Mouse (Mus musculus) ES-E14 (cell line): ENCODE measurements around the gene Rfx4. TPM values are rescaled to one million over a fixed set of nuclear protein-coding genes. Genes with fewer than 3 reads are reported as not detected.

Source experiments
- DNase-seq: peaks from one replicate; pipeline ENCODE4 v3.0.0-alpha.2; 2013; ENCODE audit warnings: low read depth, low spot score
- H3K27ac ChIP-seq: 2 replicates; pipeline ENCODE4 v1.5.1; 2012; ENCODE audit warnings: low read depth, mild to moderate bottlenecking, low read length, moderate library complexity, mixed read lengths; ENCODE audit not compliant: poor library complexity, insufficient read depth, severe bottlenecking
- H3K36me3 ChIP-seq: 2 replicates; pipeline ENCODE4 v1.6.1; 2012; ENCODE audit warnings: mild to moderate bottlenecking, low read length, moderate library complexity, mixed read lengths; ENCODE audit not compliant: control insufficient read depth, poor library complexity, insufficient read depth, severe bottlenecking
- H3K4me1 ChIP-seq, 2 experiments: fragments of 150-350 bp in 1 of 2; sonication (generic) in 1 of 2; 2 replicates each; pipeline ENCODE4 v1.6.1; 2012; ENCODE audit warnings: low read length in 2 of 2, mild to moderate bottlenecking in 1 of 2, mixed read lengths in 1 of 2; ENCODE audit not compliant: control insufficient read depth in 2 of 2, insufficient read depth in 2 of 2, poor library complexity in 1 of 2
- H3K4me3 ChIP-seq, 2 experiments: fragments of 150-350 bp in 1 of 2; sonication (generic) in 1 of 2; 2 replicates each; pipeline ENCODE4 v1.5.1; 2012; ENCODE audit warnings: low read length in 2 of 2, low read depth in 1 of 2, mild to moderate bottlenecking in 1 of 2, mixed read lengths in 1 of 2; ENCODE audit not compliant: insufficient read depth in 1 of 2, poor library complexity in 1 of 2, severe bottlenecking in 1 of 2
- H3K9ac ChIP-seq: 2 replicates; pipeline ENCODE4 v1.6.1; 2012; ENCODE audit warnings: low read depth, mild to moderate bottlenecking, low read length, mixed read lengths; ENCODE audit not compliant: poor library complexity, insufficient read depth, severe bottlenecking
- H3K9me3 ChIP-seq: fragments of 150-350 bp; sonication (generic); 2 replicates; pipeline ENCODE4 v1.6.1; 2012; ENCODE audit warnings: low read depth, mild to moderate bottlenecking, low read length; ENCODE audit not compliant: control insufficient read depth, insufficient read depth
- CHD2 ChIP-seq: IDR thresholded peaks from 2 replicates; pipeline ENCODE4 v1.6.1; 2014; ENCODE audit warnings: mild to moderate bottlenecking, low read depth, low read length, inconsistent platforms
- HCFC1 ChIP-seq: IDR thresholded peaks from 2 replicates; pipeline ENCODE4 v1.6.1; 2012; ENCODE audit warnings: low read length, inconsistent platforms, borderline replicate concordance; ENCODE audit not compliant: insufficient read depth
- MAFK ChIP-seq: IDR thresholded peaks from 2 replicates; pipeline ENCODE4 v1.6.1; 2014; ENCODE audit warnings: mild to moderate bottlenecking, low read depth, low read length, inconsistent platforms; ENCODE audit not compliant: insufficient read depth
- ZC3H11A ChIP-seq: IDR thresholded peaks from 2 replicates; pipeline ENCODE4 v1.6.1; 2012; ENCODE audit warnings: low read depth, mild to moderate bottlenecking, inconsistent platforms, low read length, borderline replicate concordance
- ZNF384 ChIP-seq: IDR thresholded peaks from 2 replicates; pipeline ENCODE4 v1.6.1; 2012; ENCODE audit warnings: low read depth, low read length, inconsistent platforms
- in situ Hi-C, 2 experiments: fragments of 600-800 bp; cut with MboI; formaldehyde crosslinking; loops; one replicate each; pipeline ENCODE4 v1.15.1; 2025; ENCODE audit warnings: low sequenced_read_pairs in 2 of 2, inconsistent platforms in 1 of 2; ENCODE audit not compliant: unreplicated experiment in 2 of 2
- total RNA-seq: library from RNA; depleted of rRNA; stranded (reverse); fragments of 300-350 nt; gene quantifications from 2 replicates; pipeline ENCODE4 v1.2.3, GENCODE M21; 2012

Rfx4 gene
- total RNA-seq, 1 experiment, result 0.85 TPM

DNA sequence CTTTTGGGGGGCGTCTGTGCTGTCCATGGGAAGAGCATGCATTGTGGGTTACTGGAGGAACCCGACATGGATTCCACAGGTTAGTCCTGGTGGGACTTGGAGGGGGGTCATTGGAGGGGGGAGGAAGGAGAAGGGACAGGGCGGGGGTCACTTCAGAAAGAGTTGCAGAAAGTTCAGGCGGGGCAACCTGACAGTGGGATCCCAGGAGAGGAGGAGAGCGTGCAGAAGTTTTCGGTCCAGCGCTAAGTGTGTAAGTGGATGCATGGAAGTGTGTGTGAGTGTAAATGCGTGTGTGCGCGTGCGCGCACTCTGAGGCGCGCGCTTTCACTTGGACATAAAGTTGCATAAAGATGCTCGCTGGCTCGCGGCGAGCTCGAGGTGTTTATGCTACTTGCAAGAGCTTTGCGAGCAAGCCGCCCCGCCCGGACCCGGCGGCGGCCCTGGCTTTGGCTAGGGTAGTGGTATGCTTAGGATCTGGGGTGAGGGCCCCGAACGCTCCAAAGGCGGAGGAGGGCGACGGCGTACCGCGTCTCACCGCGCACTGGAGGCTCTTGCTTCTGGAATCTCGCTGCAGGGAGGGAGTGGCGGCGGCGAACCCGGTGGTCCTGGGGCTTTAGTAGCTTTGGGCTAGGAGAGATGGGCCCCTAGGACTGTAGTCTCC lies 703 bp downstream of the Rfx4 start:
- DNase-seq, result no peak
- peaks cover 0 to 15% of the 10 kb centered on the region in 2 experiments; a peak in 2 of 4 replicates for H3K4me1 ChIP-seq
- peak overlapping the region; percentile 28 to 32; a peak in 3 of 4 replicates for H3K4me3 ChIP-seq
- H3K36me3 ChIP-seq, result no peaks in the 10 kb centered on the region
- no peak overlapping the region for H3K27ac ChIP-seq
- no peak overlapping the region for H3K9ac ChIP-seq
- in situ Hi-C loops, result no loop called here
- H3K9me3 ChIP-seq, result no peaks in the 10 kb centered on the region
- no peak for TF ChIP-seq MAFK
- TF ChIP-seq ZNF384, result no peak
- TF ChIP-seq HCFC1, result no peak
- no peak for TF ChIP-seq ZC3H11A
- TF ChIP-seq CHD2, result no peak

DNA sequence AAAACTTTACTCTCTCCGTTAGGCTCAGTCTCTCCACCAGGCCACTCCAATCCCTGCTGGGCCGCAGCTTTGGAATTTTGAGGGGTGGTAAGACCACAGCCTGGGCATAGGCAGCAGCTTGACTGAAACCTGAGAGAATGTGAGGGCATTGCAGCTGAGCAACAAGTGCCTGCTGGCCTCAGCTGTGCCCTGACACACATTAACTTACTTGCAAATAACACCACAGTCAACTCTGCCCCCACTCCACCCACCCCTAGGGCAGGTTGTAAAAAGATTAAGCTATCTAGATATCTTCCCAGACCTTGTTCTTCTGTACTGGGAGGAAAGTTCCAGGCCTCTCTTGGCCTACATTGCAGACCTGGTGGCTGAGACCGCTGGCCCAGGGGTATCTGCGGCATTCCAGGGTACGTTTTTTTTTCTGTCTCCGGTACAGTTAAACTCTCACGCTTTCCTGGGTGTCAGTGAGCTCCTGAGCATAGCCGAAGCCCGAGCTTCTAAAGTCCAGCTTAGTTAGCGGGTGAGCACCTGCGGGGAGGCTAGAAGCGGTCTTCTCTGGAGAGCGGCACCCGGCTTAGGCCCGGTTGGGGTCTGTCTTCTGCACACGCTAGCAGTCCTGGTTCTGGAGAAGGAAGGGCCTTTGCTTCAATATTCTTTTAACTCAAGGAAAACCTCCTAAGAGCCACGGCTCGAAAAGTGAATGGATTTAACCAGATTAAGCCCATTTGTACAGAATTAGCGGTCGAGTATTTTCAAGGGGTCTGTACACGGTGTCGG lies 1.8 kb downstream of the Rfx4 start:
- Histone ChIP-seq H3K4me3 (no peak overlapping the region), H3K4me1 (peaks cover 0 to 15% of the 10 kb centered on the region in 2 experiments; a peak in 2 of 4 replicates), H3K9ac (no peak overlapping the region), H3K36me3 (no peaks in the 10 kb centered on the region), H3K9me3 (no peaks in the 10 kb centered on the region), H3K27ac (no peak overlapping the region)
- no peak for TF ChIP-seq CHD2
- TF ChIP-seq MAFK, result no peak
- no peak for TF ChIP-seq ZNF384
- no peak for TF ChIP-seq HCFC1
- no peak for TF ChIP-seq ZC3H11A
- in situ Hi-C loops, result no loop called here
- DNase-seq, result no peak

DNA sequence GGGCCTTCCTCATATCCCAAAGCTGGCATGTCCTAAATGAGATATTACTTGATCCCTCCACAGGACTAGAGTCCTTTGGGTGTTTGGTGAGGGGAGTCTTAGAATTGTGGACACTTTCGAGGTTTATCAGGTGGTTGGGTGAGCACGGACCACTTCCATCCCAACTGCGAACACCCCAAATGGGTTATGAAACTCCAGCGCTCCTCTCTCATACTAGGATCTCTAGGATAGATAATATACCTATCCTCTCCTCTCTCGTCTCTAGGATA lies 2.3 kb downstream of the Rfx4 start:
- Histone ChIP-seq H3K4me3 (no peak overlapping the region), H3K36me3 (no peaks in the 10 kb centered on the region), H3K4me1 (peaks cover 0 to 15% of the 10 kb centered on the region in 2 experiments; a peak in 2 of 4 replicates), H3K9ac (no peak overlapping the region), H3K27ac (no peak overlapping the region), H3K9me3 (no peaks in the 10 kb centered on the region)
- in situ Hi-C loops, result no loop called here
- DNase-seq, result no peak
- TF ChIP-seq MAFK (no peak), ZC3H11A (no peak), CHD2 (no peak), HCFC1 (no peak), ZNF384 (no peak)

DNA sequence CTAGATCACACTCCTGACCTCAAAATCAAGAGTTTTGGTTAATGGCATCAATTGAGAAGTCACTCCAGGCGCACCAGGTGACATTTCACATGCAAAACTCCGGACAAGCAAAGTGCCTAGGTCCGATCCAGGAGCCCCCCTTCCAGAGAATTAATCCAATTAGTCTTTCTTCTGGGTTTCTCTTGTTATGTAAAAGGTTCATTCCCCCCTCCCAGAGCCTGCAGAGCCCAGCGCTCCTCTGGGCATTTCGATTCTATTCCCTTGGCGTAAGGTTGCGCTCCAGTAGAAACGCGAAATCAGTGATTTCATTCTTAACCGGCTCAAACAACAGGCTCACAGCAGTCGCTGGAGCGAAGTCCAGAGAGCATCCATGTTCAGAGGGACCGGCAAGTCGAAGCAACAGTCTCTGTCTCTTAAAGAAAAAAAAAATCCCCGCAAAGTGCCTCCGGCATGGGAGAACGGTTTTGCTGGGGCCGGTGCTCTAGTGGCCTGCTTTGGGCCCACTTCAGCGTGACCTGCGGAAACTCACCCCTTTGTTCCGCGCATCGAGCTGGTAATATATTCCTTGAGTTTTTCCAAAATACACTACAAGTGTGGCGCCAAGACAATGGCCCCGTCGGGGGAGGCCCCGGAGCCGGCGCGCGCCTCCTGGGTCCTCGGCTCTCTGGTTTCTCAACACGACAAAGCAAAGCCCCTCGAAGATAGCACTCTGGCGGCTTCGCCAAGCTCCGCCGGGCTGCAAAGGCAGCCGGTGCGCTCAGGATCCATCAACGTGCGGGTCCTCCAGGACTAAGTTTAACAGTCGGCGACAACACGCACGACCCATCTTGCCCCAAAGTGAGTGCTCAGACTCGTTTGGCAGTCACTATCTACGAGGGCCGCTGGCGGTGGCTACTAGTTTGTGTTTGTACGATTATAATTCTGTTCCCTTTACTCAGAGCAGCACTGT lies 2.9 kb downstream of the Rfx4 start:
- in situ Hi-C loops, result no loop called here
- peak overlapping the region; percentile 10 to 38 for H3K4me3 ChIP-seq
- H3K9ac ChIP-seq, result no peak overlapping the region
- H3K36me3 ChIP-seq, result no peaks in the 10 kb centered on the region
- TF ChIP-seq ZC3H11A (no peak), HCFC1 (no peak), MAFK (no peak), ZNF384 (no peak), CHD2 (no peak)
- no peak overlapping the region for H3K27ac ChIP-seq
- no peaks in the 10 kb centered on the region for H3K9me3 ChIP-seq
- peak; percentile 26 for DNase-seq
- H3K4me1 ChIP-seq, result peaks cover 0 to 15% of the 10 kb centered on the region in 2 experiments; a peak in 2 of 4 replicates
